Mouse (Mus musculus): ENCODE measurements around the gene Gm20661. TPM values are rescaled to one million over a fixed set of nuclear protein-coding genes. Genes with fewer than 3 reads are reported as not detected.

Gene Gm20661
- polyA plus RNA-seq, 1 experiment = not detected

DNA sequence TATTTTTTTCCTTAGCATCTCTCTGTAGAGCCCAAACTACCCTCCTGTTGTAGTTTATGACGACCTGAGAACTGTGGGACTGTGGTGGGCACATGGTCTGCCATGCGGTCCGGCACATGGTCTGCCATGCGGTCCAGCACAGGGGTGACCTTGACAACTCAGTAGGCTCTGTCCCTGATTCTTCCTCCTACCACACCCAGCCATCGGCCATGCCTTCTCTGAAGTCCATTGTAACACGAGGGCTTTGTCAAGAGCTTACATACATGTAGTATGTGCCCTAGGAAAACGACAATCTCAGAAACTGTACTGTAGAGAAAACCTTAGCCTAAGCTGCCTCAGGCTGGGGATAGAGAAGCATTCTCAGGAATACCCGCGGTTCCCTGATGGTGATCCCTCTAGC is 18.2 kb upstream of the Gm20661 start:
- Histone ChIP-seq H3K4me3 (no peak overlapping the region), H3K79me2 (ENCODE audit: control insufficient read depth, insufficient read depth) (no peaks in the 10 kb centered on the region), H3K27me3 (ENCODE audit: control insufficient read depth, insufficient read depth, insufficient read length) (no peaks in the 10 kb centered on the region), H3ac (ENCODE audit: control insufficient read depth, insufficient read length) (no peak overlapping the region), H3K4me2 (ENCODE audit: low read depth) (no peak overlapping the region), H3K36me3 (ENCODE audit: control insufficient read depth, insufficient read depth) (no peaks in the 10 kb centered on the region)
- TF ChIP-seq REST (IDR thresholded peaks at IDR 0.05; ENCODE audit: insufficient read depth, insufficient read length) = no peak
- no peak for TF ChIP-seq E2F4 (IDR thresholded peaks at IDR 0.05; ENCODE audit: insufficient read depth)
- TF ChIP-seq TCF3 (IDR thresholded peaks at IDR 0.05; ENCODE audit: insufficient read length, low read depth) = no peak
- no peak for TF ChIP-seq MAX (IDR thresholded peaks at IDR 0.05; ENCODE audit: low read depth)
- TF ChIP-seq POLR2A (IDR thresholded peaks at IDR 0.05; ENCODE audit: insufficient read length, low read depth) = no peak
- no peak for TF ChIP-seq USF1 (IDR thresholded peaks at IDR 0.05; ENCODE audit: low read depth)
- no peak for TF ChIP-seq TCF12 (IDR thresholded peaks at IDR 0.05; ENCODE audit: insufficient read depth, poor library complexity, severe bottlenecking)
- TF ChIP-seq CEBPB (IDR thresholded peaks at IDR 0.05; ENCODE audit: insufficient read depth, poor library complexity, severe bottlenecking) = no peak
- TF ChIP-seq SRF (IDR thresholded peaks at IDR 0.05; ENCODE audit: control insufficient read depth, insufficient read length, low read depth) = no peak
- TF ChIP-seq MYOD1 (IDR thresholded peaks at IDR 0.05; ENCODE audit: control insufficient read depth in 1 of 3, insufficient read length in 2 of 3, low read depth in 2 of 3) = no peak
- no peak for TF ChIP-seq POLR2AphosphoS2 (IDR thresholded peaks at IDR 0.05; ENCODE audit: insufficient read length, low read depth)
- TF ChIP-seq MYOG (IDR thresholded peaks at IDR 0.05; ENCODE audit: control insufficient read depth in 1 of 3, insufficient read depth in 1 of 3, insufficient read length in 2 of 3, low read depth in 2 of 3) = no peak

GRCm38 (mm10) chr9:107966676-107967075 is 16.2 kb upstream of the Gm20661 start:
- Histone ChIP-seq H3K4me3 (no peak overlapping the region), H3K4me2 (ENCODE audit: low read depth) (no peak overlapping the region), H3K79me2 (ENCODE audit: control insufficient read depth, insufficient read depth) (no peaks in the 10 kb centered on the region), H3K27me3 (ENCODE audit: control insufficient read depth, insufficient read depth, insufficient read length) (no peaks in the 10 kb centered on the region), H3ac (ENCODE audit: control insufficient read depth, insufficient read length) (no peak overlapping the region), H3K36me3 (ENCODE audit: control insufficient read depth, insufficient read depth) (no peaks in the 10 kb centered on the region)
- TF ChIP-seq MYOG (IDR thresholded peaks at IDR 0.05; ENCODE audit: control insufficient read depth in 1 of 3, insufficient read depth in 1 of 3, insufficient read length in 2 of 3, low read depth in 2 of 3) (no peak), POLR2AphosphoS2 (IDR thresholded peaks at IDR 0.05; ENCODE audit: insufficient read length, low read depth) (no peak), E2F4 (IDR thresholded peaks at IDR 0.05; ENCODE audit: insufficient read depth) (no peak), MAX (IDR thresholded peaks at IDR 0.05; ENCODE audit: low read depth) (no peak), TCF12 (IDR thresholded peaks at IDR 0.05; ENCODE audit: insufficient read depth, poor library complexity, severe bottlenecking) (no peak), USF1 (IDR thresholded peaks at IDR 0.05; ENCODE audit: low read depth) (no peak), MYOD1 (IDR thresholded peaks at IDR 0.05; ENCODE audit: control insufficient read depth in 1 of 3, insufficient read length in 2 of 3, low read depth in 2 of 3) (no peak), CEBPB (IDR thresholded peaks at IDR 0.05; ENCODE audit: insufficient read depth, poor library complexity, severe bottlenecking) (no peak), TCF3 (IDR thresholded peaks at IDR 0.05; ENCODE audit: insufficient read length, low read depth) (no peak), POLR2A (IDR thresholded peaks at IDR 0.05; ENCODE audit: insufficient read length, low read depth) (no peak), REST (IDR thresholded peaks at IDR 0.05; ENCODE audit: insufficient read depth, insufficient read length) (no peak), SRF (IDR thresholded peaks at IDR 0.05; ENCODE audit: control insufficient read depth, insufficient read length, low read depth) (no peak)

- TF ChIP-seq CEBPB (IDR thresholded peaks at IDR 0.05; ENCODE audit: insufficient read depth, poor library complexity, severe bottlenecking) (no peak), POLR2A (IDR thresholded peaks at IDR 0.05; ENCODE audit: insufficient read length, low read depth) (no peak), POLR2AphosphoS2 (IDR thresholded peaks at IDR 0.05; ENCODE audit: insufficient read length, low read depth) (no peak), MYOG (IDR thresholded peaks at IDR 0.05; ENCODE audit: control insufficient read depth in 1 of 3, insufficient read depth in 1 of 3, insufficient read length in 2 of 3, low read depth in 2 of 3) (no peak), MAX (IDR thresholded peaks at IDR 0.05; ENCODE audit: low read depth) (no peak), TCF12 (IDR thresholded peaks at IDR 0.05; ENCODE audit: insufficient read depth, poor library complexity, severe bottlenecking) (no peak), REST (IDR thresholded peaks at IDR 0.05; ENCODE audit: insufficient read depth, insufficient read length) (no peak), SRF (IDR thresholded peaks at IDR 0.05; ENCODE audit: control insufficient read depth, insufficient read length, low read depth) (no peak), TCF3 (IDR thresholded peaks at IDR 0.05; ENCODE audit: insufficient read length, low read depth) (no peak), E2F4 (IDR thresholded peaks at IDR 0.05; ENCODE audit: insufficient read depth) (no peak), USF1 (IDR thresholded peaks at IDR 0.05; ENCODE audit: low read depth) (no peak)
- Histone ChIP-seq H3K36me3 (ENCODE audit: control insufficient read depth, insufficient read depth) (no peaks in the 10 kb centered on the region), H3ac (ENCODE audit: control insufficient read depth, insufficient read length) (no peak overlapping the region), H3K4me2 (ENCODE audit: low read depth) (no peak overlapping the region), H3K4me3 (no peak overlapping the region), H3K27me3 (ENCODE audit: control insufficient read depth, insufficient read depth, insufficient read length) (no peaks in the 10 kb centered on the region), H3K79me2 (ENCODE audit: control insufficient read depth, insufficient read depth) (no peaks in the 10 kb centered on the region)
Observed at GRCm38 (mm10) chr9:107967437-107967836, 15.4 kb upstream of the Gm20661 start.

DNA sequence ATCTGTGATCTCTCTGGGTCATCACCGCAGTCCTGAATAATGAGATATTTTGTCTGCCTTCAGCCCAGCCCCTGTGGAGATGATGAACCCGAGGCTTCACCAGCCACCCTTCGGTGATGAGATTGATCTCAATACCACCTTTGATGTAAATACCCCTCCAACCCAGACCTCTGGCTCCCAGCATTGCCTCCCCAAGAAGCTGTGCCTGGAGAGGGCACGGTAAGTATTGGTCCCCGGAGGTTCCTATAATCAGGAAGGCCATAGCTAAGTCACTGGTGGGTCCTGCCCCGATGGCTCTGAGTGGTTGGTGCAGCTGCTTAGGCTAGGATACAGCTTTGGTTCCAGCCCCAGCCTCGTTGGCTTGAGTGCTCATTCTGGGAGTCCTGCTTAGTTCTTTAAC is 14.3 kb upstream of the Gm20661 start:
- H3K27me3 ChIP-seq (ENCODE audit: control insufficient read depth, insufficient read depth, insufficient read length) = no peaks in the 10 kb centered on the region
- H3K36me3 ChIP-seq (ENCODE audit: control insufficient read depth, insufficient read depth) = no peaks in the 10 kb centered on the region
- TF ChIP-seq TCF3 (IDR thresholded peaks at IDR 0.05; ENCODE audit: insufficient read length, low read depth) = no peak
- TF ChIP-seq POLR2A (IDR thresholded peaks at IDR 0.05; ENCODE audit: insufficient read length, low read depth) = no peak
- no peak for TF ChIP-seq E2F4 (IDR thresholded peaks at IDR 0.05; ENCODE audit: insufficient read depth)
- no peak for TF ChIP-seq TCF12 (IDR thresholded peaks at IDR 0.05; ENCODE audit: insufficient read depth, poor library complexity, severe bottlenecking)
- TF ChIP-seq REST (IDR thresholded peaks at IDR 0.05; ENCODE audit: insufficient read depth, insufficient read length) = no peak
- no peak for TF ChIP-seq SRF (IDR thresholded peaks at IDR 0.05; ENCODE audit: control insufficient read depth, insufficient read length, low read depth)
- no peak for TF ChIP-seq POLR2AphosphoS2 (IDR thresholded peaks at IDR 0.05; ENCODE audit: insufficient read length, low read depth)
- H3K4me2 ChIP-seq (ENCODE audit: low read depth) = no peak overlapping the region
- no peak overlapping the region for H3ac ChIP-seq (ENCODE audit: control insufficient read depth, insufficient read length)
- H3K4me3 ChIP-seq = no peak overlapping the region
- H3K79me2 ChIP-seq (ENCODE audit: control insufficient read depth, insufficient read depth) = no peaks in the 10 kb centered on the region

DNA sequence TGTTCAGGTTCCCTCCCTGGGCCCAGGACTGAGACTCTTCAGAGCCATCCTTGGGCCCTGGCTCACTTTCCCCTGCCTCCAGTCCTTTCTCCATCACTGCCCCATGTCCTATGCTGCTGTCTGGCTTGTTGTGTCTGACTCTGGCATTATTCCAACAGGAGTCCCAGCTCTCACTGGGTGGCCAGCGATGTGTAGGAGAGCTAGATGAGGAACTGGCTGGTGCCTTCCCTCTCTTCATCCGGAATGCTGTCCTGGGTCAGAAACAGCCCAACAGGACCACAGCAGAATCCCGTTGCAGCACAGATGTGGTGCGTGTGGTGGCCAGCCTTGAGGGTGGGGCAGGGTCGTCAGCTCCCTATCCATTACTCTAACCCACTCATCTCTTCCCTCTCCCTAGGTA is 12.5 kb upstream of the Gm20661 start:
- Histone ChIP-seq H3K4me2 (ENCODE audit: low read depth) (no peak overlapping the region), H3ac (ENCODE audit: control insufficient read depth, insufficient read length) (no peak overlapping the region), H3K27me3 (ENCODE audit: control insufficient read depth, insufficient read depth, insufficient read length) (no peaks in the 10 kb centered on the region), H3K4me3 (no peak overlapping the region), H3K79me2 (ENCODE audit: control insufficient read depth, insufficient read depth) (no peaks in the 10 kb centered on the region), H3K36me3 (ENCODE audit: control insufficient read depth, insufficient read depth) (no peaks in the 10 kb centered on the region)
- no peak for TF ChIP-seq E2F4 (IDR thresholded peaks at IDR 0.05; ENCODE audit: insufficient read depth)
- TF ChIP-seq SRF (IDR thresholded peaks at IDR 0.05; ENCODE audit: control insufficient read depth, insufficient read length, low read depth) = no peak
- no peak for TF ChIP-seq POLR2A (IDR thresholded peaks at IDR 0.05; ENCODE audit: insufficient read length, low read depth)
- no peak for TF ChIP-seq TCF3 (IDR thresholded peaks at IDR 0.05; ENCODE audit: insufficient read length, low read depth)
- TF ChIP-seq POLR2AphosphoS2 (IDR thresholded peaks at IDR 0.05; ENCODE audit: insufficient read length, low read depth) = no peak
- no peak for TF ChIP-seq MYOD1 (IDR thresholded peaks at IDR 0.05; ENCODE audit: control insufficient read depth in 1 of 3, insufficient read length in 2 of 3, low read depth in 2 of 3)
- no peak for TF ChIP-seq CEBPB (IDR thresholded peaks at IDR 0.05; ENCODE audit: insufficient read depth, poor library complexity, severe bottlenecking)
- TF ChIP-seq MYOG (IDR thresholded peaks at IDR 0.05; ENCODE audit: control insufficient read depth in 1 of 3, insufficient read depth in 1 of 3, insufficient read length in 2 of 3, low read depth in 2 of 3) = no peak
- TF ChIP-seq TCF12 (IDR thresholded peaks at IDR 0.05; ENCODE audit: insufficient read depth, poor library complexity, severe bottlenecking) = no peak

Measured in myocyte (in vitro differentiated cells).